Mouse (Mus musculus): ENCODE measurements around the gene 1700017B05Rik.
"Not testable (repeated sequence)": the region's sequence is repeated elsewhere in the genome, so short reads cannot be mapped to it uniquely, and the experiment has no call there.

Gene 1700017B05Rik

GRCm38 (mm10) chr9:57261913-57262794 lies at the start of gene 1700017B05Rik:
TSS of gene 1700017B05Rik (minus strand) at chr9:57262612.
- DNase-seq, result peak; percentile 86

- no peak for DNase-seq
Measured at GRCm38 (mm10) chr9:57310895-57311294, 48.5 kb upstream of the 1700017B05Rik start.

GRCm38 (mm10) chr9:57309353-57309752 lies 46.9 kb upstream of the 1700017B05Rik start:
- DNase-seq, result no peak

- no peak for DNase-seq
Measured at GRCm38 (mm10) chr9:57307456-57307855, 45.0 kb upstream of the 1700017B05Rik start.

GRCm38 (mm10) chr9:57304716-57305115 lies 42.3 kb upstream of the 1700017B05Rik start:
- DNase-seq, result not testable (repeated sequence)

GRCm38 (mm10) chr9:57304251-57304650 lies 41.8 kb upstream of the 1700017B05Rik start:
- DNase-seq, result no peak

GRCm38 (mm10) chr9:57303356-57303755 lies 40.9 kb upstream of the 1700017B05Rik start:
- DNase-seq, result no peak

- DNase-seq, result no peak
Measured at GRCm38 (mm10) chr9:57300825-57301224, 38.4 kb upstream of the 1700017B05Rik start.

GRCm38 (mm10) chr9:57299790-57300477 lies 37.5 kb upstream of the 1700017B05Rik start:
- no peak for DNase-seq

GRCm38 (mm10) chr9:57297938-57298337 lies 35.5 kb upstream of the 1700017B05Rik start:
- no peak for DNase-seq

GRCm38 (mm10) chr9:57296277-57296676 lies 33.9 kb upstream of the 1700017B05Rik start:
- DNase-seq, result no peak

- no peak for DNase-seq
Measured at GRCm38 (mm10) chr9:57295666-57296065, 33.3 kb upstream of the 1700017B05Rik start.

- no peak for DNase-seq
Measured at GRCm38 (mm10) chr9:57294905-57295304, 32.5 kb upstream of the 1700017B05Rik start.

GRCm38 (mm10) chr9:57287183-57287582 lies 24.8 kb upstream of the 1700017B05Rik start:
- DNase-seq, result no peak

- DNase-seq, result no peak
Measured at GRCm38 (mm10) chr9:57283311-57283710, 20.9 kb upstream of the 1700017B05Rik start.

- DNase-seq, result no peak
Measured at GRCm38 (mm10) chr9:57282686-57283085, 20.3 kb upstream of the 1700017B05Rik start.

GRCm38 (mm10) chr9:57281549-57281948 lies 19.1 kb upstream of the 1700017B05Rik start:
- peak; percentile 60 for DNase-seq

- no peak for DNase-seq
Measured at GRCm38 (mm10) chr9:57279441-57279840, 17.0 kb upstream of the 1700017B05Rik start.

- no peak for DNase-seq
Measured at GRCm38 (mm10) chr9:57278268-57278667, 15.9 kb upstream of the 1700017B05Rik start.

- DNase-seq, result no peak
Measured at GRCm38 (mm10) chr9:57276311-57276710, 13.9 kb upstream of the 1700017B05Rik start.

GRCm38 (mm10) chr9:57273805-57274494 lies 11.5 kb upstream of the 1700017B05Rik start:
- no peak for DNase-seq

GRCm38 (mm10) chr9:57272902-57273804 lies 10.7 kb upstream of the 1700017B05Rik start:
- no peak for DNase-seq
